Mouse (Mus musculus) megakaryocyte, embryonic 14.5 days (primary cell): ENCODE measurements at regions not wholly inside any gene's neighbourhood (a gene's known extent, or its start where the extent isn't known, plus 50 kb on each side); places are given as distances from the start of the nearest gene placed in this dataset.

ENCODE experiments used
- FLI1 ChIP-seq: IDR thresholded peaks from 2 replicates; pipeline ENCODE4 v1.6.1; 2012; ENCODE audit warnings: low read length, inconsistent platforms, mixed read lengths
- GATA1 ChIP-seq: IDR thresholded peaks from 3 replicates; pipeline ENCODE4 v1.6.1; 2012; ENCODE audit warnings: mixed read lengths, low read length, inconsistent platforms, borderline replicate concordance

DNA sequence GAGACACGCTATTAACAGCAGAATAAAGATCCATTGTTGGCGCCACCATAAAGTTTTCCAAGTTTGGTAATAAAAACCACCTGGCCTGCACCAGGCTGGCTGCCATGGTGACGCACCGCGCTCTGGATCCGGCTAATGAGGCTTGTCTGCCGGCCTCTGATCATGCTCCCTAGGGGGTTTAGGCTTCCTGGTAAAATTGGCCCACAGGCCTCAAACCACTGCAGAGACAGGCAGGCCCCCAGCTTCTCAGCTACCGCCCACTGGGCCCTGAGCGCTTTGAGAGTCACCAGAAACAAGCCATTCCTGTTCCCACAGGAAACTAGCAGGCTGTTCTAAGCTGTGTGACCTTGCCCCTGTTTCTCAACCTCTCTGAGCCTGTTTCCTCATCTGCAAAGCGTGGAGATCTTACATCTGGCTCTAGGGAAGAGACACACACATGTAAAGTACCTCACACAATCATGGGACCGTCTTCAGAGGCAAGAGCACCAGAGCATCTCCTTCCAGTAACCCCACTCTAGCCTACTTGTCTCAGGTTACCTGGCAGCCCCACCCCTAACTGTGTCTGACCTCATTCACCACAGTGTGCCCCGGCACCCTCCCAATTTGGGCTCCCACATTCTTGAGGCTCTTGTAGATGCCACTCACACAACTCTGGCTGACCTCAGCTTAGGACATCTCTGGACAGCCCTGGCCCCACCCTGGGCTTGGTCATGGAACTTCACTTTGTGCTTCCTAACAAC is 246.5 kb downstream of the Tle3 start:
- no peak for TF ChIP-seq GATA1
- TF ChIP-seq FLI1, result no peak
